Mouse (Mus musculus) testis, adult 10 weeks (tissue): ENCODE measurements around the gene Vmn2r124. TPM values are rescaled to one million over a fixed set of nuclear protein-coding genes. Genes with fewer than 3 reads are reported as not detected.

Experiments
- polyA plus RNA-seq: library from polyadenylated mRNA; stranded (reverse); fragments of 350-450 nt; fragmentation: Illumina TruSeq; extraction: RNeasy Lipid Tissue Mini Kit (QIAGEN cat#74804); gene quantifications from one replicate; pipeline ENCODE4 v1.2.3, GENCODE M21; 2014; ENCODE audit warnings: low read depth, low replicate concordance

The Vmn2r124 gene
- not detected for polyA plus RNA-seq

DNA sequence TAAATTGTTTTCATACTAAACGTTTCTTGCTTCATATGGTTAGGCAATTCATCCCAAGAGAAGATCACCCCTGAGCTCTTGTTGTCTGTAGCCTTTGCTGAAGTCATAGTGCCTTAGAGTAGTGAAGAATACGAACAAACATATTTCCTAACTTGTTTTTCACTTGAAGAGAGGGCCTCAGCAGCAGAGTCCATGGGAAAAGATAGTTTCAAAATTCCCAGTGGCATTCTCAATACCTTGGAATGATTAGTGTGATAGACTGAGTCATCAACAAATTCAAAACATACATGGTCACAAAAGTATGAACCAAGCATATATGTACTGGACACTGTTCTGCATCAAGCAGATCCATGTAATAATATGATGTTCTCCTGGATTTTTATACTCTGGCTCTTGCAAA lies at the start of gene Vmn2r124:
Vmn2r124 (plus strand) TSS at position 301 of the 400 bp plus-strand sequence.

DNA sequence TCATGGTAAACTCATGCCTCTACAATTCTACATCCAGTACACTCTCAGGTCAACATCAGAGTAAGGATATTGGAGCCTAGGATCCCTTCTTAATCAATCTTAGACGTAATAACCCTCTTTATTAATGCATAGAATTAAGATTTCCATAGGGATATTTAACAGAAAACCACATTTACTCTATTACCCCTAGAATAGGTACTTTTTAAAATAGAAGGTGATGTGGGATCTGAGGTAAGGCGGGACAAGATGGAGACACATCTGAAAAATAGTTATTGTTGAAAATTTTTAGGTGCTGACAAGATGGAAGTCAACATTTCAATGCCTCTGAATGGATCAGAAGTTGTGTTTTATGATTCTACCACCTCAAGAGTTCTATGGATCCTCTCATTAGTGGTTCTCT lies 27.8 kb upstream of the Vmn2r124 start, which contains the start of gene Fpr-rs4:
Fpr-rs4 (plus strand) TSS at position 301 of the 400 bp plus-strand sequence.

DNA sequence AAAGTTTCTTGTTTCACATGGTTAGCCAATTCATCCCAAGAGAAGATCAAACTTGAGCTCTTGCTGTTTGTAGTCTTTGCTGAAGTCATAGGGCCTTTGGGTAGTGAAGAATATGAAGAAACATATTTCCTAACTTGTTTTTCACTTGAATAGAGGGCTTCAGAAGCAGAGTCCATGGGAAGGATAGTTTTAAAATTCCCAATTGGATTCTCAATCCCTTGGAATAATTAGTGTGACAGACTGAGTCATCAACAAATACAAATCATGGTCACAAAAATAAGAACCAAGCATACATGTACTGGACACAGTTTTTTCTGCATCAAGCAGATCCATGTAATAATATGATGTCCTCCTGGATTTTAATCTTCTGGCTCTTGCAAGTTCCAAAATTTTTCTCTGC lies 35.5 kb downstream of the Vmn2r124 start, which contains the start of gene Vmn2r91:
Vmn2r91 (plus strand) TSS at position 301 of the 400 bp plus-strand sequence.

Other genes starting within 250 kb of the Vmn2r124 start
- 78.4 TPM for gene Spaca6, start 222.3 kb upstream of the Vmn2r124 start, polyA plus RNA-seq
- not detected for gene Has1, start 194.2 kb upstream of the Vmn2r124 start, polyA plus RNA-seq
- gene Fpr1, start 165.5 kb upstream of the Vmn2r124 start, polyA plus RNA-seq: not detected
- not detected for gene Fpr2, start 161.6 kb upstream of the Vmn2r124 start, polyA plus RNA-seq
- gene Fpr3, start 161.6 kb upstream of the Vmn2r124 start, polyA plus RNA-seq: not detected
- not detected for gene Fpr-rs4, start 27.7 kb upstream of the Vmn2r124 start, polyA plus RNA-seq
- not detected for gene Vmn2r91, start 35.6 kb downstream of the Vmn2r124 start, polyA plus RNA-seq
- 0.10 TPM for gene Vmn2r92, start 102.5 kb downstream of the Vmn2r124 start, polyA plus RNA-seq
- not detected for gene Vmn2r94, start 228.3 kb downstream of the Vmn2r124 start, polyA plus RNA-seq
- gene Vmn2r93, start 248.7 kb downstream of the Vmn2r124 start, polyA plus RNA-seq: not detected